In the genomic region with DNA sequence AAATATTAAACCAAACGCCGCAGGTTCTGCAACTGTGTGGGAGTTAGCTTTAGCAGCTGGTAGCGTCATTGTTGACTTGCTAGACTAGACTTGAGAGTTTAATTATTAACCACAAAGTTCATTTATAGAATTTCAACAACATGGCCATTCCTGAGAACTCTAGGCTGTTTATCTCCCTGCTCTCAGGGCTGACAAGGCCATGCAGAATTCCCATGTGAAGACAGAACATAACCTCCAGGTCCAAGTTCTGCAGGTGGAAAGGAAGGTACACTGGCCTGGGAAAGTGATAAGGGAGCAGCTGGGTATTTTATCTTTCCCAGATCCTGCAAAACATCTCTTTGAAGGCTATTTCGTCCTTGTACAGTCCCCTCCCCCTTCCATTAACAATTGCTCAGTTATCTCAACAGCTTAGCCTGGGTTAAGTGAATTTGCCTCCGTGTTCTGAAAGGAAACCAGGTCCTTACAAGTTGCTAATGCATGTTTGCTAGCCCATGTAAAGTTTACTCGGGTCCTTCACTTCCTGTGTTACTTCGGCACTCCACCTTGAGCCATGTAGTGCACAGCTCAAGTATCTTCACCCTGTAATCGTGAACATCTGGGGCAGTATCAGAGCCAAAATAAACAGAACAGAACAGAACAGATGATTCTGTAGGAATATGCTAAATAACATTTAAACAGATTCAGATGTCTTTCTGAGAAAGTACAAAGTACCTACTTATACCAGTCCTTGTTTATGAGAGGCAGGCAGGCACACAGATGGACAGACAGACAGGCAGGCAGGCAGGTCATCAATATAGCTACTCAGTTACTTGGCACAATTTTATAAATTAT, we compare ENCODE assay signal across 9 mouse cellular contexts.
DNase-seq lines count a peak whose midpoint lies in the region; ATAC-seq and TF ChIP-seq lines count a peak whose summit lies in the region.
"Had no signal": no experiment of that assay in that cellular context is flagged by ENCODE, and none has a peak within 500 bp of the region (broad histone marks: within the 10 kb centered on the region; RNA-seq: fewer than 3 reads in every experiment).

No protein-coding gene starts in this region.

- peaks cover 38% of the 10 kb centered on the region for H3K4me1 ChIP-seq in heart, embryonic 13.5 days
- peaks cover 10% of the 10 kb centered on the region for H3K4me1 ChIP-seq in kidney, adult 2 months (ENCODE audit: control insufficient read depth, insufficient read depth, low read length)
- no peaks in the 10 kb centered on the region for H3K4me1 ChIP-seq in liver, embryonic 13.5 days (replicated peaks)

- ATAC-seq in heart, embryonic 13.5 days (ENCODE audit: extremely low read depth, insufficient number of reproducible peaks, low FRiP score, low TSS enrichment), result no peak
- peak; percentile 60 for ATAC-seq in liver, embryonic 13.5 days (ENCODE audit: low read depth)
- no peak for ATAC-seq in megakaryocyte progenitor cell, adult 5-6 weeks (replicated peaks; ENCODE audit: poor library complexity)

- TF ChIP-seq POLR2A in kidney, adult 2 months (IDR thresholded peaks at IDR 0.05; ENCODE audit: low read depth, low read length), result no peak

- 0 out of 2 replicates have a peak overlapping the region, but pooled peaks have one; percentile 21 for H3K9ac ChIP-seq in heart, embryonic 13.5 days
- no peak overlapping the region for H3K9ac ChIP-seq in liver, embryonic 13.5 days

- 25% methylated on average over 8 of the region's 8 CpGs for WGBS in heart, embryonic 13.5 days
- 15% methylated on average over 8 of the region's 8 CpGs for WGBS in kidney, adult 2 months
- WGBS in liver, embryonic 13.5 days (ENCODE audit: insufficient replicate concordance), result 50% methylated on average over 8 of the region's 8 CpGs

- H3K4me2 ChIP-seq in heart, embryonic 13.5 days, result peak overlapping the region; percentile 30; the same call in 1 of the 2 replicates
- H3K4me2 ChIP-seq in liver, embryonic 13.5 days, result peak overlapping the region; percentile 21

- intact Hi-C loops in heart, postnatal 36 days (cut with DNase I), result no loop called here
- intact Hi-C loops in left cerebral cortex, postnatal 10 days (cut with DNase I), result no loop called here

- H3K9me3 ChIP-seq in heart, embryonic 13.5 days, result no peaks in the 10 kb centered on the region
- no peaks in the 10 kb centered on the region for H3K9me3 ChIP-seq in liver, embryonic 13.5 days (replicated peaks)

- TF ChIP-seq CTCF in kidney, adult 2 months (conservative IDR thresholded peaks at IDR 0.05; ENCODE audit: insufficient read depth, insufficient read length, low read depth, low read length), result no peak

- no peak overlapping the region for H3K4me3 ChIP-seq in heart, embryonic 13.5 days
- H3K4me3 ChIP-seq in kidney, adult 2 months (ENCODE audit: insufficient read depth, low read depth, low read length), result no peak overlapping the region
- no peak overlapping the region for H3K4me3 ChIP-seq in liver, embryonic 13.5 days (replicated peaks)

- no peak for DNase-seq in heart, postnatal 36 days
- peak; percentile 33 for DNase-seq in embryo, embryonic 10.5 days (ENCODE audit: low spot score)
- DNase-seq in kidney, adult 2 months, result peak; percentile 64
- no peak for DNase-seq in liver, embryonic 13.5 days
- no peak for DNase-seq in left cerebral cortex, postnatal 10 days (ENCODE audit: extremely low spot score in 1 of 2, low spot score in 2 of 2)
- no peak for DNase-seq in adrenal gland, adult 8-10 months
- DNase-seq: gastrocnemius, postnatal 14 days had no signal

- H3K36me3 ChIP-seq in heart, embryonic 13.5 days, result no peaks in the 10 kb centered on the region
- H3K36me3 ChIP-seq in kidney, adult 2 months (ENCODE audit: control insufficient read depth, insufficient read depth, low read length), result no peaks in the 10 kb centered on the region
- H3K36me3 ChIP-seq in liver, embryonic 13.5 days, result no peaks in the 10 kb centered on the region

- H3K27me3 ChIP-seq in heart, embryonic 13.5 days (replicated peaks), result no peaks in the 10 kb centered on the region
- no peaks in the 10 kb centered on the region for H3K27me3 ChIP-seq in kidney, adult 2 months (replicated peaks; ENCODE audit: control insufficient read depth, insufficient read depth, low read length)
- no peaks in the 10 kb centered on the region for H3K27me3 ChIP-seq in liver, embryonic 13.5 days

- peak overlapping the region; percentile 70 for H3K27ac ChIP-seq in heart, embryonic 13.5 days (replicated peaks)
- H3K27ac ChIP-seq in kidney, adult 2 months (ENCODE audit: insufficient read depth, low read depth, low read length), result peak overlapping the region; percentile 99
- peak overlapping the region; percentile 39; the same call in 1 of the 2 replicates for H3K27ac ChIP-seq in liver, embryonic 13.5 days

Comparison
In these comparisons a context has a peak if more than half of its experiments do, and no peak if none do; other contexts are left out.
1. H3K27ac ChIP-seq: peak in every context shown above with its lines; median percentile 99 in kidney, adult 2 months; 70 in heart, embryonic 13.5 days; 39 in liver, embryonic 13.5 days.
2. DNase-seq: peak in embryo, embryonic 10.5 days (single experiment) and kidney, adult 2 months (single experiment); none in heart, postnatal 36 days (0 of 2), liver, embryonic 13.5 days (single experiment), left cerebral cortex, postnatal 10 days (0 of 2) and adrenal gland, adult 8-10 months (single experiment).